Mouse (Mus musculus): Measurements from ENCODE around the gene Ugt1a9.
"Not testable (repeated sequence)": the region's sequence is repeated elsewhere in the genome, so short reads cannot be mapped to it uniquely, and the experiment has no call there.

Gene Ugt1a9

DNA sequence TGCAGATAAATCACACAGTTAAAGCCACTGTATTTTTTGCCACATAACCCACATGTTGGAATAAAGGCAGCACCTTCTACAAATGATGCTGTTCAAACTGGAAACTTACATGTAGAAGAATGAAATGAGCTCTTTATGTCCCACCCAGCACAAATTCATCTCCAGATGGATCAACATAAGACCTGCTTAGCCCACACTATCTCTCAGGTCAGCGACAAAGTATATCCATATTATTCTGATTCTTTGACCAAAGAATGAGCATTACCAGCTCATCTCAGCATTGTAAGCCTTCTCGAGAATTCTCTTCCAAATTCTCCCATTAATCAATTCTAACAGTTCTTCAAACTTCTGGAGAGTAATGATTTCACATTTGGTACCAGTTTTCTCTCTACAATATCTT lies 151.6 kb downstream of the Ugt1a9 start:
- no peak for DNase-seq

DNA sequence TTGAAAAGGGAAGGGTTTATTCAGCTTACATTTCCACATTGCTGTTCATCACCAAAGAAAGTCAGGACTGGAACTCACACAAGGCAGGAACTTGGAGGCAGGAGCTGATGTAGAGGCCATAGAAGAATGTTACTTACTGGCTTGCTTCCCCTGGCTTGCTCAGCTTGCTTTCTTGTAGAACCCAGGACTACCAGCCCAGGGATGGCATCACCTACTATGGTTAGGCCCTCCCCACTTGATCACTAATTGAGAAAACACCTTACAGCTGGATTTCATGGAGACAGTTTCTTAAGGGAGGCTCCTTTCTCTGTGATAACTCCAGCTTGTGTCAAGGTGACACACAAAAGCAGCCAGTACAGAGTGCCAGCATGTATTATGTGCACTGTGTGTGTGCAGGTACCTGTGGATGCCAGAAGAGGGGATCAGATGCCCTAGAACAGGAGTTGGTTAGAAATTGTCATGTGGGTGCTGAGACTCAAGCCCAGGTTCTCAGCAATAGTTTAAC lies 152.5 kb downstream of the Ugt1a9 start:
- DNase-seq, result not testable (repeated sequence)

DNA sequence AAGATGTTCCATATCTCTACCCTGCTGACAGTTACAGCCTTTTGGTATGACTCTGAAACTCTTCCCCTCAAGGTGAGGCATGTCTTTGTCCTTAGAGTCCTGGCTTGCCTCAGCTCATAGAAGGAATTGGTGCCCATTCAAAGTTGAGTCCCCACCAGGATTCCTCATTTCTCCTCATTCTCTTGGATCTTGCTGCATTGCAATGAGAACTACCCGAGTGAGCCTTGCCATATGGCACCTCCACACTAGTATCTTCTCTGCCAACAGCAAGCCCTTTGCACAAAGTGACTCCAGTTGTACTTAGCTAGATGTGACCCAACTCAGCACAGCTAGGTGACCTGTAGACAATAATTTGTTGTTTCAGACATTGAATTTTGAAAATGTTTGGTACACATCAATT lies 153.0 kb downstream of the Ugt1a9 start:
- DNase-seq, result no peak

DNA sequence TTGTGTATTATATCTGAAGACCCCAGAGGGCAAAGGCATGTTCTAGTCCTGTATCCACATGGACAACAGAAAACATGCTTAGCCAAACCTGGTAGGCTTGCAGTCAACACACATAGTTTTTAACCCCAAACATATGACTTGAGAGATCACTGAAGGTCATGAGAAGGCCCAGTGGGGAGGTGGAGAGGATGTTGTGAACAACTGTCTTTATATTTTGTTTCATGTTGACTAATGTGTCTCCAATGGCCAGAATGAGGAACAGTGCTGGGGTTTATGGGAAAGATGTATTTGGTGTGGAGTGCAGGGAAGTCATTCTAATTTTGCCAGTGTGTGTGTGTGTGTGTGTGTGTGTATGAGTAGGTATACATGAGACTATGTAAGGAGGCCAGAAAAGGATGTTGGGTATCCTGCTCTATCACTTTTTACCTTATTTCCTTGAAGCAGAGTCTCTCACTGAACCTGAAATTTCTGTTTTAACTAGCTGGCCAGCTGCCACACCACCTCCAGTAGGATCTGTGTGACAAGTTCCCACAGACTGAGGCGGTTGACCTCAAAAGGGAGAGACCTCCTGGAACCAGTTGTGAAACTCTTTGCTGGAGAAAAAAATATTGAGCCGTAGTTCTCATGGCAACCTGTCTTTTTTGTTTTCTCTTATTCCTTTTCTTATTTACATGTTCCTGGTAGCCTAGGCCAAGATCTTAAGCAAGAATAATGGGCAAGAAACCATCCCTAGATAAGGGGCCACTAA lies 153.6 kb downstream of the Ugt1a9 start:
- DNase-seq, result no peak

DNA sequence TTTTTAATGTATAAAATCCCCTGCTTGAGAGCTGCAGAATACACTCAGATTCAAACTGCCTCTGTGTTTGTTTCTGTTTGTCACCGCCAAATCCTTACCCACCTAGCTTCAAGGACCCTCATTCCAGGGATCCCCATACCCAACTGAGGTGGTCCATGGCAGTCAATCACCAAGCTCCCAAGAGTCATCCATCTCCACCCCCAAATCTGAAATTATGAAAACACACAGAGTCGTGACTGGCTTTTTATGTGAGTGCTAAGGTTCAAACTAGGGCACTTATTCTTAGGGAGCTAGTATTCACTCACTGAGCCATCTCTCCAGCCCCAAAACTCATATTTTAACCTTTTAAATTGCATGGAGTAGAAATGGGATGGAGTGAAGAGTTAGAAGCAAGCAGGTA lies 154.7 kb downstream of the Ugt1a9 start:
- DNase-seq, result not testable (repeated sequence)

DNA sequence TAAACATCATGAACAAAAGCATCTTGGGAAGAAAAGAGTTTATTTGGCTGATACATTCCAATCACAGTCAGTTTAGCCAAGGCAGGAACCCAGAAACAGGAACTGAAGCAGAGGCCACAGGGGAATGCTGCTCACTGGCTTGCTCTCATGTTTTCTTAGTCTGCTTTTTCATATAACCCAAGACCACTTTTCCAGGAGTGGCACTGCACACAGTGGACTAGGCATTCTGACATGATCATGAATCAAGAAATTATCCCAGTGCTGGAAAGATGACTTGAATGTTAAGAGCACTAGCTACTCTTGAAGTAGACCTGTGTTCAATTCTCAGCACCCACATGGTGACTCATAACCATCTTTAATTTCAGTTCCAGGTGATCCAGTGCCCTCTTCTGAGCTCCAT lies 155.1 kb downstream of the Ugt1a9 start:
- no peak for DNase-seq

DNA sequence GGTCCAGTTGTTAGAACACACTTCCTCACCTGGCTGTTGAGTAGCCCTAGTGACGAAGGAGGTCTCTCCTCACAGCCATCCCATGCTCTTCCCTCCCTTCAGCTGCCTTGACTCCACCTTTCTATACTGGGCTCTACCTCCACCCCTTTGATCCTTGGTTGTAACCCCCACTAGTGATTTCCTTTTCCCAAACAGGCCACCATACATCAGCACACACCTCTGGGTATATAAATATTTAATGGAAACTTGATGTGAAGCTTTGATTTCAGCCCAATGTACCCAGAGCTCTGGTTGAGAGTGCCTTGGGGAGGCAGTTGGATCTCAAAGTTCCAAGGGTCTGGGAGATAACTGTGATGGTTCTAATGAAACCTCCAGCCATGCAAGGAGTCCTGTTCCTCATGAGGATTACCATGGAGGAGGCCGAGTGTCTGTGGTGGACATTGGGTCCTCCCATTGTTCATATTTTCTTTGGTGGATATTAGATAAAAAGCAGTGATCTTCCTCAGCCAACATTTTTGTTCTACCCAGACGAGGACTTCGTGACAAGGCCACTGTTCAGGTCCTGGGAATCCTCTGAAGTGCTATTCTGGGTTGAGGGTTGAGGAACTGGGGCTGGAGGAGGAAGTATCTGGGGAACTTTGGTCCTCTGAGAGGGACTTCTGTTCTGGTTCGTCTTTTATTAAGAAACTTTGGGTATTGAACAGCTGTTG lies 156.2 kb downstream of the Ugt1a9 start, which contains the start of gene Mroh2a:
TSS of gene Mroh2a (plus strand) at position 317 of the 710 bp plus-strand sequence.
- no peak for DNase-seq

DNA sequence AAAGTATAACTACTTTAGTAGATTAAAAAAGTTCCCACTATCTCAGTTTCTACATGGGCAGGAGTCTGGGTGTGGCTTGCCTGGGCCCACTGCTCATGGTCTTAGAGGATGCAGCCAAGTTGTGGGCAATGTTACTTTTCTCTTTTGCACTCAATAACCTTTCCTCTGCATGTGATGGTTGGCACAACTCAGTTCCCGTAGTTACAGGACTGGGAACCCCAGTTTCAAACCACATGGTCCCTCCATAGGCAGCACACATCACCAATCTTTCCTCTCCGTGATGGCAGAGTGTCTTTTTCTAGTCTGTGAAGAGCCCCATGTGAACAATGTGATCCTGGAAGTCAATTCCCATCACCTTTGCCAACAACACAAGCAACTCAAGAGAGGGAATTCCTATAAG lies 156.9 kb downstream of the Ugt1a9 start:
- DNase-seq, result no peak

DNA sequence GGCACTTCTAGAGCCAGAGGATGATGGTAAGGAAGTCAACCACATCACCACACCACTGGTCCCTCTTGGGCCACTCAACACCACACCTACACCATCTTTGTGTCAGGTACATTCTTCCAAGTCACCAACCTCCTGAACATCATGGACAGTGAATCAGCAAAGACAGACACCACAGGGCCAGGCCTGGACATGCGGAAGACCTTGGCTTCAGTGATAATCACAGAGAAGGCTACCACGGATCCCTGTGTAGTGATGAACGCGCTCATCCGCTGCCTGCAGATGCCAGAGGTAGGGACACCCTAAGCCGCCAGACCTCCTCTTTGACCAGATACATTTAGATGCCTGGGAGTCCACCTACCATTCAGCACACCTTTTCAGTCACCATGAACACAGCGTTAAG lies 157.5 kb downstream of the Ugt1a9 start:
- no peak for DNase-seq

DNA sequence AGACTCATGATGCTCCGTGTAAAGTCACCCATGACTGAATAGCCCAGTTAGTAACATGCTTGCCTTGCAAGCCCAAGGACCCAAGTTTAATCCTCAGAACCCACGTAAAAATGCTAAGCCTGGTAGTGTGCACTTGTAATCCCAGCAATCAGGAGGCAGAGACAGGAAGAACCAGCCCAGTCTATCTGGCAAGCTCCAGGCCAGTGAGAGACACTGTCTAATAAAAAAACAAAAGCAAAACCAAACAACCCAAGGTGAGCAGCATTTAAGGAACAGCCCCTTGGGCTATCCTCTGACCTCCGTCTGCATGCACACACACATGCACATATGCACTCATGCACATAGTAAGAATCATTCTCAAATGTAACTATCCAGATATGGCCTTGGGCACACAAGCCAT lies 159.0 kb downstream of the Ugt1a9 start:
- no peak for DNase-seq

DNA sequence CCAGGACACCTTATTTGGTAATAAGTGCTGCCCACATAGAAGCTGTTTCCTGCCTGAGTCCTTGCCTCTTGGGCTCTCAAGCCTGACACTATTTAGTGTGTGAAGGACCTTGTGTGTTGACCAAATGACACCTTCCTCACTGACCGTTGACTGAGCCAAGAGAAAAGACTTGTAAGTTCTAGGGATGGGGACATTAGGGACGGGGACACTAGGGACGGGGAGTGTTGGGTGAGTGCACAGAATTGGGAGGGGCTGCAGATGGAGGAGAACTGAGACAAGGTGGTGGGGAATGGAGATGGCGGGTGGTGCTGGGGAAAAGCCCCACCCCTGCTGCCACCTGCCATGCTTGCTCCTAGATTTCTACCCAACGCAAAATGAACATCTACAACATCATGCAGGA lies 159.4 kb downstream of the Ugt1a9 start:
- no peak for DNase-seq

DNA sequence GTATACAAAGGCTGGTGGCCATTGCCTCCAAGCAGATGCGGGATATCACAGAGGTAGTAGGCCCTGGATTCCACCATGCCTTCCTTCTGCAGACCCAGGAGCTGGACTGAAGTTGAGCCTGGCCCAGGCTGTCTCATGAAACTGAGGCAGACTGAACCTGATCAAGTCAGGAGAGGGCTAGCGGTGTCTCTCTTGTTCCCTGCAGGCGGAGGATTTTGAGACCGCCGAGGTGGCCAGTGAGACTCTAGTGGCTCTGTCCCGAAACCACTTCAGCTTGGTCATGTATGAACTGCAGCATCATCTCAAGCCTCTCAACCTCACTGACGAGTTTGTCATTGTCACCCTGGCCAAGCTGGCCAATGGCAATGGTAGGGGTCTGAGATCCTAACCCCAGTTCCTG lies 159.8 kb downstream of the Ugt1a9 start:
- no peak for DNase-seq

DNA sequence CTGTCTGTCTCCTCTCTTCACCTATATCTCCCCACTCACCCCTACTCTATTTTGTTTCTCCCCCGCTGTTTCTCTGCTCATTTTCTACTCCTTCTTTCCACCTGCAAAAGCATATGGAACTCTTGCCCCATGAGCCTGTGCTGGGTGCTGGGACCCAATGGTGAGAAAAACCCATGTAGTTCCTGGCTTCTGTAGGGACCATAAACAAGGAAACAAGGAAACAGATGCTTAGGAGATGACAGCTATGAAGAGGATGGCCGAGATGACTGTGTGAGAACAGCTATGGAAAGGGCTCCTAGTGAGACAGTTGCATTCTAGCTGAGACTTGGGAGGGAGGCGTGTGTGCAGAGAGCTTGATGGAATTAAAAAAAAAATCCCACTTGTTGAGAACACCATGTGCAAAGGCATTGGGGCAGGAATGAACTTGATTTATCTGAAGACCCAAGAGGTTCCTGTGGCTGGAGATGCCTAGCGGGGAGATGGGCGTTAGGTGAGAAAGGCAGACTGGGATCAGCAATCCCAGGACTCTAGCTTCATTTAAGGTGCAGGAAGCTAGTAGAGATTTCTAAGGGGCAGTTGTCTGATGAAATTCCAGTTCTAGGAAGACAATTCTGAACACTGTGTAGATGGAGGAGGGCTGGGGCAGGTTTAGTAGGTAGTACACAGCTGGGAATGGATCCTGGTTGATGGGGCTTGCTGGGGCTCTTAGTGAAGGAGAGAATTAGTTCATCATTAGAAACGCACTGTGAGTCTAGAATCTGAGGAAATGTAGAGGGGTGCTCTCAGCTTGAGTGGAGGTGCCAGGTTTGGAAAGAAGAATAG lies 160.6 kb downstream of the Ugt1a9 start:
- DNase-seq, result no peak

DNA sequence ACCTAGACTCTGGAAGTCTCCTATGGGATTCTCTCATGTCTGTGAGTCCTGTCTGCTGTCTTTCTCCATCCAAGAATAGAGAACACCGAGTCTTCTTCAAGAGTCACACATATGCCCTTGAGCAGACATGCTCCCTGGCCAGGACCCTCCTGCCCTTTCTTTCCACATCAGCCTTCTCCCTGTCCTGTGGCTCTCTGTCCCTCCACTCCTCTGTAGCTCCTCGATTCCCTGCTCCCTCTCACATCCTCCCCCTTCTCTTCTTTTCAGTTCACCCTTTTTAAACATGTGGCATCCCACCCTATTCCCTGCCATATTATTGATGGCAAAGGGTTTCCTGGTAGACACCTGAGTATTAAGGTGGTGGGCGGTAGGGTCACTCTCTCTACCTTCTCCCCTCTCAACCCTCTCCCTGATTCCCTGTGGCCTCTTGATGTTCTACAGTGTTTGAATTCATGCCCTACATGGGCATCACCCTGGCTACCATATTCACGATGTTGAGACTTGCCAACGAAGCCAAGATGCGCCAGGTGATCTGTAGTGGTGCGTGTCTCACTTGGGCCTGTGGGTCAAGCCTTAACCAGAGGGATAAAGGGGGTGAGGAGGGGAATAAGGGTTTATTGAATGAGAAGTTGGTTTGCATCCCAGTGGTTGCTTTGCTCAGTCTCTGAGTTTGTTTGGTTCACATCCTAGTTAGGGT lies 161.4 kb downstream of the Ugt1a9 start:
- no peak for DNase-seq

DNA sequence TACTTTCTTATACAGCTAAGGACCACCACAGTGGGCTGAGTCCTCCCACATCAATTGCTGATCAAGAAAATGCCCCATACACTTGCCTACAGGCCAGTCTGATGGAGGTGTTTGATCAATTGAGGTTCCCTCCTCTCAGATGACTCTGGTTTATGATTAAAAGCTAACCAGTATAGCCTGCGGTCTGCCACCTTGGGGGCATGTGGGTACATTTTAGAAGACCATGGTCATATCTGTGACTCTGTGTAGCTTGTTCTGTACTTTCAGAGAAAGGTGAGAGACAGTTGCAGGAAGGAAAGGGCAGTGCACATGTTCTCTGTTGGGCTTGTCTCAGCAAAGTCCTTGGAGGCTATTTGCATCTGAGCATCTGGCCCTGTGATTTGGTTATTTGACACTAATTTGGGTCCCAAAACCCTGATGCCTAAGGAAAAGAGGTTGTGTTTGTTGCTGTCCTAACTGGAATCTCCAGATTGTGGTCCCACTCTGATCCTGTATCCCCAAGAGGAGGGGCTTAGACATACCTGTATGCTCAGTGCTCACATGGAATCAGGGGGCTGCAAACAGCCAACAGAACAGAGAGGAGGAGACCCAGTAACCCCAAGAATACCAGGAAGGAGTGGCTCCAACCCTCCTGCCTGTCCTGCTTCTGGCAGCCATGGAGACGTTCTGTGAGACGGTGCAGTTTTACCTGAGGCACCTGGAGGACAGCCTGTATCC lies 162.2 kb downstream of the Ugt1a9 start:
- DNase-seq, result no peak

DNA sequence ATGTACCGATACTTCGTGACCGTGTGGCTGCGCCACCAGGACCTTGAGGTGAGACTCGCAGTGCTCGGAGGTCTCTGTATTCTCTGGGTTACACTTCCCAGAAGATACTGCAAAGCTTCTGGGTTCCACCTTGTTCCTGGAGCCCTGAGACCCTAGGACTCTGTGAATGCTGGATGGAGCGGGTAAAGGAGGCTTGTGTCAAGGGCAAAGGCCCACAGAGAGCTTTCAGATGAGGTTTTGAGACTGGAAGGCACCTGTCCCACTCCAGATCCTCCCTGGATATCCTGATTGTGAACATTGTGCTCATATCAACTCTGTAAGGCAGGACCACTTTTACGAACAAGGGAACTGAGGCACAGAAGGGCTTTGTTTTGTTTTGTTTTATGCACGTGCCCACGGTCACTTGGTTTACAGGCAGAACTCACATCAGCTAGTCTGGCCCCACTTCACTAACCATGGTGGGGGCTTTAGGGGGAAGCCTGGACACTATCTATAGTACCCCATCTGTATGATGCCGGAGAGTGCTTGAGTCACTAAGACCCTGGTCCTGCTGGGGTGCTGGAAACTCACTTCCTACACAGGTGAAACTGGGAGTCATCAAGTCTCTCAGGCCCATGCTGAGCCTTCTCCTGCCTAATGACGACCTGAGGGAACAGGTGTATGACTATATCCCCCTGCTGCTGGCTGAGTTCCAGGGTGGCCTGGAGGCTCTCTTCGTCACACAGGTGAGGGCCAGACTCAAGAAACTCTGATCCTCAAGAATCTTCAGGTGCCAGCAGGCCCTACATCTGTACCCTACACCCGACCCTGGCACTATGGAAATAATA lies 163.0 kb downstream of the Ugt1a9 start:
- DNase-seq, result no peak

DNA sequence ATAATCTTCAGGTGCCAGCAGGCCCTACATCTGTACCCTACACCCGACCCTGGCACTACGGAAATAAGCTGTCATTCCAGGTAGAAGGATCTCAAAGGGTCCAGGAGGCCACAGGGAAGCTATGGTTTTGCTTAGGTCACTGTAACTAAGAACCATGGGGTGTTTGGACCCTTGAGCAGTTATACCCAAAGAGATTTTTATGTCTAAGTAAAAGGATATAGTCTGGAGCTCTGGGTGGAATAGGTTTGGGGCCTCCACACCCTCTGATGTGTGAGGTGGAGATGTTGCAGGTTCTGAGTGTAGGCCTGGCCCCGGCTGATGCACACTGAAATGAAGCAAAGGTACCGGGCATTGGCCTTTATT lies 163.6 kb downstream of the Ugt1a9 start:
- no peak for DNase-seq

DNA sequence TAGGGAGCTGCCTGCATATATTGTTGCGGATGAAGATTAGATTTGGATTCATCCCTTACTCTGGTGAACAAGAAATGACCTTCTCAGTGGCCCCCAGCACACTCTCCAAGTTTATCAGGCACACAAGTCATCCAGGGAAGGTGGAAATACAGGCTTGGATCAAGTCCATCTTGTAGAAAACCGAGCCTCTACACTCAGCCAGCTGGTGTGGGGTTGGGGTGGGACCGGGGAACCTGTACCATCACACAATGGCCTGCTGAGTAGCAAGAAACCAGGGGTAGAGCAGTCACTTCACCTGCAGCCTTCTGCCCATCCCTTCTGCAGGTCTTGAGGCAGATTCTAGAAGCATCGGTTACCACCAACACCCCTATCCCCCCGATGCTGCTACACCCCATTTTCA lies 164.0 kb downstream of the Ugt1a9 start:
- DNase-seq, result no peak

DNA sequence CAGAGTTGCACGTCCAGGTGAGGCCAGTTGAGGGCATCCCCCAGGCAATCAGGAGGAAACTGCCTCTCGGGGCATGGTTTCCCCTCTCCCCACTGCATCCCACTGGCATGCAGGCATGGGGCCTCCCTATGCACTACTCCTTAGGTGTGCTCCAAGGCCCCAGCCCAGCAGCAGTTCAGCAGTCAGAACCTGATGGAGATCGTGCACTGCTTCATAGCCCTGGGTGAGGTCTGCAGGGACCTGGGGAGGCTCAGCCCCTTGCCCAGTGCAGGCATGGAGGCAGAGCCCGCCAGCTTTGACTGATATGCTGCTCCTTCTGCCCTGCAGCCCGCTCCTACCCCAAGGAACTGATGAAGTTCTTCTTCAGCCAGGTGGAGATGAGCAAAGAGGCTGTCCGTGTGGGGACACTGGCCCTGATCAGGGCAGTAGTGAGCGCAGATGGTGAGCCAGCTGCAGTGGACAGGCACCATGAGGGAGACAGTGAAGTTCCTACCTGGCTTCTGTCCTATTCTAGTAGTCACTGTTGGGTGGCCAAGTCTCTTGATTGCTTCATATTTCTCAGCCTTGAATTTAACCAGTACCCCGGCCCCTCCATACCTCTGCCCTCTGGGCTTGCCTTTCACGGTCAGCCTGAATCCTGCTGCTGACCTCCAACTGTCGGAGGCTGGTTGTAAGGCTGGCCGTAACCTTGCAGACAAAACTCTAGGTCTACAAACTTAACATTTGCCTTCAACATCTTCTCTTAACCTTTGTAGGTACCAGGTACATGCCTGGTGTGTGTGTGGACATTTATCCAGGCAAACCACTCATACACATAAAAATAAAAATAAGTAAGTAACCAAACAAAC lies 164.7 kb downstream of the Ugt1a9 start:
- DNase-seq, result no peak

DNA sequence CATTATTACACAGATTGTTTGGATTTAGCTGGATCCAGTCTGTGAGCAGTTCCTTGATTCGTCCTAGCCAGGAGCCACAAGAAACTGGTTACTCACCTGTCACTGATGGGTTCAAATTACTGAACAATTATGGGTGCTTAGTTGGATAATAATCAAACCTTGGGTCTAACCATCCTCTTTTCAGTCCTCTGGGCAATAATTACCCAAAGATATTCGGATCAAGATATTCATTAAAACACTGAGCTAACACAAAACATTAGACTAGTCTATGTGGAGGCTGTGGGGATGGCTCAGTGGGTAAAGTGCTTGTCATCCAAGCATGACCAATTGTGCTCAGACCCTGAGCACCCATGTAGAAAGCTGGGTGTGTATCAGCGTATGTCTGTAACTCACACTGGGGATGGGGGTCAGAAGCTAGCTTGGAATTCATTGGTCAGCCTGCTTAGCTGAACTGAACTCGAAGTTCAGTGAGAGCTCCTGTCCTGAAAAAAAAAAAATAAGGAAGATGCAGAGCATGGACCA lies 165.4 kb downstream of the Ugt1a9 start:
- DNase-seq, result no peak

All from cerebellum, postnatal 36 days (tissue).